Mouse (Mus musculus) forebrain, embryonic 13.5 days (tissue): ENCODE results near the gene Gadd45gip1. TPM values are rescaled to one million over a fixed set of nuclear protein-coding genes. Genes with fewer than 3 reads are reported as not detected.

Experiments
- ATAC-seq: fragments of 200-750 bp; cut with Nextera tagmentation; 2 replicates; pipeline ENCODE4 v1.8.0; 2017
- H3K27ac ChIP-seq: fragments of 300-500 bp; sonication (generic); 2 replicates; pipeline ENCODE4 v1.5.1; 2015; ENCODE audit warnings: inconsistent platforms, mild to moderate bottlenecking, moderate library complexity
- H3K27me3 ChIP-seq: fragments of 300-500 bp; sonication (generic); 2 replicates; pipeline ENCODE4 v1.6.1; 2015; ENCODE audit warnings: mild to moderate bottlenecking, inconsistent platforms
- H3K36me3 ChIP-seq: fragments of 300-500 bp; sonication (generic); 2 replicates; pipeline ENCODE4 v1.6.1; 2015; ENCODE audit warnings: mild to moderate bottlenecking, inconsistent platforms; ENCODE audit not compliant: poor library complexity, severe bottlenecking
- H3K4me1 ChIP-seq: fragments of 300-500 bp; sonication (generic); 2 replicates; pipeline ENCODE4 v1.6.1; 2015; ENCODE audit warnings: inconsistent platforms
- H3K4me2 ChIP-seq: fragments of 300-500 bp; sonication (generic); 2 replicates; pipeline ENCODE4 v1.6.1; 2015; ENCODE audit warnings: inconsistent platforms, mild to moderate bottlenecking, moderate library complexity
- H3K4me3 ChIP-seq: fragments of 300-500 bp; sonication (generic); 2 replicates; pipeline ENCODE4 v1.5.1; 2015; ENCODE audit warnings: mild to moderate bottlenecking, inconsistent platforms
- H3K9ac ChIP-seq: fragments of 300-500 bp; sonication (generic); 2 replicates; pipeline ENCODE4 v1.6.1; 2015; ENCODE audit warnings: mild to moderate bottlenecking, inconsistent platforms
- H3K9me3 ChIP-seq: fragments of 300-500 bp; sonication (generic); replicated peaks from 2 replicates; pipeline ENCODE4 v1.6.1; 2016; ENCODE audit warnings: inconsistent platforms
- WGBS: fragments of 180-500 bp; shearing (Covaris S2); methylation state at CpG from one replicate; pipeline ENCODE4 v1.1.7; 2015; 5-methylcytosine and 5-hydroxymethylcytosine counted together
- polyA plus RNA-seq: library from polyadenylated mRNA; unstranded; fragments of >200 nt; fragmentation: Nextera tagmentation; extraction: Ambion mirVana; gene quantifications from 2 replicates; pipeline ENCODE4 v1.2.1, GENCODE M21; 2015

Gene Gadd45gip1
- polyA plus RNA-seq, 1 experiment from 2014 or later, result 47.0 TPM

GRCm38 (mm10) chr8:84846094-84846721 lies 14.9 kb downstream of the Gadd45gip1 start:
- Histone ChIP-seq H3K4me3 (peak overlapping the region; percentile 91), H3K27me3 (no peaks in the 10 kb centered on the region), H3K4me2 (peak overlapping the region; percentile 91), H3K36me3 (peaks cover 40% of the 10 kb centered on the region), H3K27ac (peak overlapping the region; percentile 76), H3K4me1 (peaks cover 45% of the 10 kb centered on the region), H3K9ac (peak overlapping the region; percentile 97), H3K9me3 (no peaks in the 10 kb centered on the region)
- WGBS, result 1% methylated on average over 30 of the region's 30 CpGs
- no peak for ATAC-seq

- peak within 1 kb of the TSS; percentile 97 for H3K9ac ChIP-seq
- H3K4me1 ChIP-seq, result peaks cover 45% of the 10 kb centered on the region
- peak; percentile 99 for ATAC-seq
- peak within 1 kb of the TSS; percentile 76 for H3K27ac ChIP-seq
- no peaks in the 10 kb centered on the region for H3K27me3 ChIP-seq
- H3K36me3 ChIP-seq, result peaks cover 33% of the 10 kb centered on the region
- under 1% methylated on average over 55 of the region's 55 CpGs for WGBS
- no peaks in the 10 kb centered on the region for H3K9me3 ChIP-seq
- peak within 1 kb of the TSS; percentile 91 for H3K4me2 ChIP-seq
- H3K4me3 ChIP-seq, result peak within 1 kb of the TSS; percentile 91
Measured at GRCm38 (mm10) chr8:84846722-84847572, 15.6 kb downstream of the Gadd45gip1 start, which contains the start of gene Calr. TSS of gene Calr (minus strand) at chr8:84846934.

- H3K27ac ChIP-seq, result no peak overlapping the region; the same call in 1 of the 2 replicates
- peaks cover 24% of the 10 kb centered on the region for H3K36me3 ChIP-seq
- ATAC-seq, result no peak
- no peaks in the 10 kb centered on the region for H3K9me3 ChIP-seq
- H3K4me3 ChIP-seq, result peak overlapping the region; percentile 50
- peak overlapping the region; percentile 67 for H3K4me2 ChIP-seq
- peak overlapping the region; percentile 70; the same call in 1 of the 2 replicates for H3K9ac ChIP-seq
- H3K27me3 ChIP-seq, result no peaks in the 10 kb centered on the region
- H3K4me1 ChIP-seq, result peaks cover 40% of the 10 kb centered on the region
- WGBS, result 54% methylated on average over 6 of the region's 6 CpGs
Measured at GRCm38 (mm10) chr8:84847684-84848435, 16.5 kb downstream of the Gadd45gip1 start.

- 93% methylated on average over 3 of the region's 3 CpGs for WGBS
- Histone ChIP-seq H3K36me3 (peaks cover 25% of the 10 kb centered on the region), H3K9me3 (no peaks in the 10 kb centered on the region), H3K4me2 (peak overlapping the region; percentile 95), H3K4me1 (peaks cover 15% of the 10 kb centered on the region), H3K4me3 (peak overlapping the region; percentile 93), H3K9ac (no peak overlapping the region), H3K27ac (no peak overlapping the region), H3K27me3 (no peaks in the 10 kb centered on the region)
- ATAC-seq, result peak; percentile 44; the same call in 1 of the 2 replicates
Measured at GRCm38 (mm10) chr8:84856434-84856833, 25.1 kb downstream of the Gadd45gip1 start.

- H3K27me3 ChIP-seq, result no peaks in the 10 kb centered on the region
- peak; percentile 94 for ATAC-seq
- peak within 1 kb of the TSS; percentile 48 for H3K27ac ChIP-seq
- under 1% methylated on average over 39 of the region's 39 CpGs for WGBS
- peak within 1 kb of the TSS; percentile 93 for H3K4me3 ChIP-seq
- H3K4me2 ChIP-seq, result peak within 1 kb of the TSS; percentile 95
- H3K36me3 ChIP-seq, result peaks cover 30% of the 10 kb centered on the region
- H3K9me3 ChIP-seq, result no peaks in the 10 kb centered on the region
- H3K9ac ChIP-seq, result peak within 1 kb of the TSS; percentile 89
- H3K4me1 ChIP-seq, result peaks cover 15% of the 10 kb centered on the region
Measured at GRCm38 (mm10) chr8:84856864-84857441, 25.6 kb downstream of the Gadd45gip1 start, which contains the start of gene Farsa. TSS of gene Farsa (plus strand) at chr8:84856989.

- Histone ChIP-seq H3K36me3 (peaks cover 38% of the 10 kb centered on the region), H3K27me3 (0 out of 2 replicates have a peak, but pooled peaks cover 6% of the 10 kb centered on the region), H3K4me1 (peaks cover 21% of the 10 kb centered on the region), H3K4me3 (peak within 1 kb of the TSS; percentile 45), H3K4me2 (peak within 1 kb of the TSS; percentile 82), H3K9ac (peak within 1 kb of the TSS; percentile 65), H3K9me3 (no peaks in the 10 kb centered on the region), H3K27ac (no peak within 1 kb of the TSS)
- ATAC-seq, result peak; percentile 73
- 16% methylated on average over 45 of the region's 46 CpGs for WGBS
Measured at GRCm38 (mm10) chr8:84871376-84872308, 40.3 kb downstream of the Gadd45gip1 start, which contains the start of gene Syce2. TSS of gene Syce2 (plus strand) at chr8:84872111.

- Histone ChIP-seq H3K36me3 (peaks cover 30% of the 10 kb centered on the region), H3K27me3 (0 out of 2 replicates have a peak, but pooled peaks cover 6% of the 10 kb centered on the region), H3K27ac (no peak overlapping the region), H3K9ac (peak overlapping the region; percentile 65), H3K4me3 (peak overlapping the region; percentile 45), H3K4me2 (peak overlapping the region; percentile 82), H3K4me1 (peaks cover 28% of the 10 kb centered on the region), H3K9me3 (no peaks in the 10 kb centered on the region)
- WGBS, result 3% methylated on average over 54 of the region's 54 CpGs
- peak; percentile 66 for ATAC-seq
Measured at GRCm38 (mm10) chr8:84872309-84872965, 41.1 kb downstream of the Gadd45gip1 start.

- no peak for ATAC-seq
- WGBS, result 67% methylated on average over 4 of the region's 4 CpGs
- Histone ChIP-seq H3K9ac (no peak overlapping the region), H3K4me2 (peak overlapping the region; percentile 82), H3K4me3 (peak overlapping the region; percentile 45), H3K27me3 (0 out of 2 replicates have a peak, but pooled peaks cover 6% of the 10 kb centered on the region), H3K36me3 (peaks cover 24% of the 10 kb centered on the region), H3K4me1 (peaks cover 33% of the 10 kb centered on the region), H3K9me3 (no peaks in the 10 kb centered on the region), H3K27ac (no peak overlapping the region)
Measured at GRCm38 (mm10) chr8:84873016-84873415, 41.7 kb downstream of the Gadd45gip1 start.

- Histone ChIP-seq H3K27ac (no peak overlapping the region), H3K27me3 (0 out of 2 replicates have a peak, but pooled peaks cover 6% of the 10 kb centered on the region), H3K4me3 (no peak overlapping the region), H3K4me1 (peaks cover 33% of the 10 kb centered on the region), H3K9me3 (no peaks in the 10 kb centered on the region), H3K36me3 (peaks cover 11% of the 10 kb centered on the region), H3K4me2 (no peak overlapping the region), H3K9ac (no peak overlapping the region)
- WGBS, result 87% methylated on average over 3 of the region's 3 CpGs
- ATAC-seq, result no peak
Measured at GRCm38 (mm10) chr8:84874339-84874738, 43.0 kb downstream of the Gadd45gip1 start.
